Mouse (Mus musculus) cerebellum, adult 11 months (tissue): ENCODE measurements around the gene Arntl.
"Not testable (repeated sequence)": the region's sequence is repeated elsewhere in the genome, so short reads cannot be mapped to it uniquely, and the experiment has no call there.

Experiments
- DNase-seq: peaks from one replicate; pipeline ENCODE4 v3.0.0; 2022

Arntl gene

DNA sequence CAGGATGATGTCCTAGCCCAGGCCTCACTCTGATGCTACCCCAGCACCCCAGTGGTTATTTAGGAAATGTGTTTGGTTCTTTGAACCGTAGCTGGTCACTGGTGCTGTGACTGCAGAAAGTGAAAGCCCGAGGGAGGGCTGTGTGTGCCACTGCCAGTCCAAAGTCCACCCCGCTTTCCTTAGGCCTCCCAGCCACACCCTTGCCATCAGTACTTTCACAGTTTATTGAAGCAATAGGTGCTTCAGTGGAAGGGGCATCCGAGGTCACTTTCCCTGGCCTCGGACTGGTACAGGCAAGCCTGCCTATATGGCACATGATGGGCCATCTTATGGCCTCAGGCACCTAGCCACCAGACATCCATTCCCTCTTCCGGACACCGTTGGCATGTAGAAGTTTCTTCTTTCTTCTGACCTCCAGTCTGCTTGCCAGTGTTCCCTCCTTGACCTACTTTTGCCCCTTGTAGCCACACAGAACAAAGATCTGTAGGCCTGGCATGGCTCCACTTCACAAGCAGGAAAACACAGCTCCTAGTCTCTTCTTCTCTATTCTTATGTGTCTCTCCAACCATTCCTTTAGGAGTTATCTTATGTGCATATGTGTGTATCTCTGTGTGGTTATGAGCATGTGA lies 46.6 kb downstream of the Arntl start:
- DNase-seq: no peak

DNA sequence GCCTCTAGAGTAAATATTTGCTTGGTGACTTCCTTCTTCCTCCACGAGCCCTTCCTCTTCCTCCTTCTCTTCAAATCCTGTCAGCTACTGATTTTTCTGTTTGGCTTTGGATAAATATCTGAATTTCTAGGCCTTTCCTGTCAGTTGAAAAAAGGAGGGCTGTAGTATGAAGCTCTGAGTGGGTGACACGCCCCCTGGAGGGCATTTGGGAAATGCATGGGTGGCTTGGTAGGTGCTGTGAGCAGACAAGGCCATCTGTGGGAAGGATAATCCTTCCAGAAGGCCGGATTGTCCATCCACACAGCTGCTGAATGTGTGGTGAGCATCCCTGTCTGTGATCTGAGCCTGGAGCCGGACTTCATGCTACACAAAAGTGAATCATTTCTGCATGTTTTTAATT lies 48.8 kb downstream of the Arntl start:
- no peak for DNase-seq

DNA sequence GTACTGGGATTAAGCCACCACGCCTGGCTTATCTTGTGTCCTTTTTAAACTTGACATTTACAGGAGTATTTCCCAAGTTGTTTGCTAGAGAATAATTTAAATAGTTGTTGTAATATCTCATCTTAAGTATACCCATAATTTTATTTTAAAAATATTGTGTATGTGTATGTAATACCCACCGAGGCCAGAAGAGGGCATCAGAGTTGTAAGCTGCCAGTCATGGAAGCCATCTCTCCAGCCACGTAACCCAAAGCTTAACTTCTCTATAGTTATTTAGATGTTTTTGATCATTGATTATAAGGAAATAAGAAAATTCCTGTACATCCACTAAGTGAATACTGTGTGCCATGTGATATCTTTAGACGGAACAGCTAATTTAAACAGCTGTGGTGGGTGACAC lies 51.2 kb downstream of the Arntl start:
- DNase-seq: no peak

DNA sequence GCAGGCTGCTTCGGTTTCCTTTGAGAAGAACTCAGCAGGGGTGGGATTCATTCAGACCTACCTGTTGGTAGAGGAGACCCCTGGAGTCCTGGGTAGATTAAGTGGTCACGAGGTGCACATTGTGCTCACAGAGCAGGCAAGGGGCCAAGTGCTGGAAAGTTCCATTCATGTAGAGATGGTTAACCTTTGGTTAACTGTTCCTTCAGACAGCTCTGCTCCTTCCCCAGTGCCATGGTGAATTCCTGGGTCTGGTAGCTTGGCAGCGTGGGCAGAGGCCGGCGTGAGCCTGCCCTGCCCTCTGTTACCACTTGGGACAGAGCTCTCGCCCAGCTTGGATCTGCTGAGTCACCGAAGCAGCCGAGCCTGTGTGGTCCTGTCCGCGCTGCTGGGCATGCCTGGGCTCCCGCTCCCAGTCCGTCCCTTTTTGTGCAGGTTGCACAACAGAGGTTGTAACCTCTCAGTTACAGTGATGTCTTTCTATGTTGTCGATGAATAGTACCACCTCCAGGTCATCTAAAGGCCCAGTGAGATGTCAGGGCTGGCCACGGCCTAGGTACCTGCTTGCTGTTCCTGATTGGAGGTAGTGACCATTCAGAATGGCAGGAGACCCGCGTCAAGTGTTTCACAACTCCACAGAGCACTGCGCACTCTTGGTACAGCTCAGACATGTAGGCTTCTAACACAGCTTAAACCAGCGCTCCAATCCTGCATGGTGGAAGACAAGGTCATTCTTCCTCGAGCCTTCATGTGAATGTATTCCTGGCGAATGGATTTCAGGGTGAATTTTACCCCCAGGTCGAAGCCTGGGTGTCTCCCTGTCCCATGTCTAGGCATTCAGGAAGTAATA lies 53.3 kb downstream of the Arntl start:
- DNase-seq: no peak

DNA sequence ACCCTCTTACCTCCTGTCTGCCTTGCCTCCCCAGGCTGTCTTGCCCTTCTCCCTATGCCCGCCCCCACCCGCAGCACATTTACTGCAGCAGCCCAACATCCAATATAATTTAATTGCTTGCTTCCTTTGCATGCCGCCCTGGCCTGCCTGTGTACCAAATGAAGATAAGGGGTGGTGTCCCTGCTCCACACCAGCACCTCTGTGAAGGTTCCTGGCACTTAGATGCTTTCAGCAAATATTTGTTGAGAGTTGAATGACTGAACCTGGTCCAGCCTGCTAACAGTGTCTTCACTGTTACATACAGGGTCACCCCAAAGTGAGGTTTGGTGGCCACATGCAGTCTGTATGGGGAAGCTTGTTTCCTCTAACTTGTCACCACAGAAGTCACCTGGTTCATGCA lies 54.4 kb downstream of the Arntl start:
- DNase-seq: no peak

DNA sequence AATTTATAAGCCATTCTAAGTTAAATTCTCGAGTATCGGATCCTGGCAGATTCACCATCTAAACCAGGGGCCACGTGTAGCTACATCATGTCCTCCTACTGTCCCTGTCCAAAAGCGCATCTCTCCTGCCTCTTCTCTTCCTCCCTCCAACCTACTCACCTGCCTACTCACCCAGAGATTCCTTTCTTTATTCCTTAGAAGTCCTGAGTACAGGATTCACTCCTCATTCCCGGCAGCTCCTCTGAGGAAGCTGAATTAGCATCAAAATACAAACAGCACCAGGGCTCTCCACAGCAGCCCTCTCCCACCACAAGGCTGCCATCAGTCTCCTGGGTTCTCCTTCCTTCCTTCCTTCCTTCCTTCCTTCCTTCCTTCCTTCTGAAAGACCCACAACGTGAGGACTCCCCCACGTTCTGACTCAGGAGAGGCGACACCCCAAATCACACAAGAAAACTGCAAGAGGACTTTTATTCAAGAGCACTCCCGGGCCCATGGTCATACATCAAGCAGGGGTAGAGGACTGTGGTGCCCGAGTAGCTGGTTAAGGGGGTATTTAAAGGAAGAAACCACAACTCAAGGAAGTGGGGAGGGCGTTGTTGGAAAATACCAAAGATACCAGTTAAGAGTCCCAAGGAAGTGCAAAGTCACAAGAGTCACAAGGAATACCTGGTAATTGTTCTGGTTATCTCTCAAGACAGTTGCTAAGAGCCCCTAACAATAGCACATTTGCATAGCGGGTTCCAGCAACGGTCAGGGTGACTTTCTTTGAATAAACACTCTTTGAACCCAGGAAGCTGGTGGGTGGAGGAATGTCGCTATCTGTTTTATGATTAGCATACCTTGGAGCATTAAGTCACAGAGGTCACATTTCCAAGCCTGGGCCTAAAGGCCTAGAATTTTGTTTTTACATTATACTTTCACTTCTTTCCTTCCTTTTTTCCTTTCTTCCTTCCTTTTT lies 55.5 kb downstream of the Arntl start:
- not testable (repeated sequence) for DNase-seq

DNA sequence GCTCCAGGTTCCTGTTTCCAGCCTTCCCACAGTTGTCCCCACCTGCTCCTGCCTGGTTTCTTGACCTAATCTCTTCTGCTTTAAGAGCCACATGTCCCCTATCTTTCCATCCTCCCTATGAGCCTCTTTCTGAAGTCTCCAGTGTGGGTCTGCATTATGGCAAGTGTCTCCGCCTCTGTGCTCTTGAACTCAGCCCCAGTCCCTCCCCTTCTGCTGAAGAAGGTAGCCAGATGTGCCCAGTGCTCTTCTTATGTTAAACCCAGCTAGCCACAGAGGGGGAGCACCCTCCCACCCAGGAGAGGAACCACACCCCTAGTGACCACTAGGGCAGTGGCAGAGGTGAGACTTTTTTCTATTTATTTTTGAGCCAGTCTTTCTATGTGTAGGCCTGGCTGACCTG lies 56.7 kb downstream of the Arntl start:
- DNase-seq: no peak

DNA sequence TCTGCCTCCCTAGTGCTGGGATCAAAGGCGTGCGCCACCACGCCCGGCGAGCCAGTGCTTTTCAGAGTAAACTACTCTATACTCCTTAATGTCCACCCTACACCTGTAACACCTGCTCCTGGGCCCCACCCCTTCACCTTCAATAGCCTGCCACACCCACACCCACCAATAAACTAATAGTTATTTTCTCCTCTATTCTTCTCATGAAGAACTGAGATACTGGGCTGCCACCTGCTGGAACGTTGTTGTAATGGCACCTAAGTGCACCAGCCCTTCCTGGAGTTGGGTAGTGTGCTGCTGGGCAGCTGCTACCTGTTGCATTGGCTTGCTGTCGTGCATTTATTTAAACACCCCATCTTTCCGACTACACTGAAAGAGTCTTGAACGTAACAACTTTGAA lies 61.0 kb downstream of the Arntl start:
- DNase-seq: peak; percentile 70

DNA sequence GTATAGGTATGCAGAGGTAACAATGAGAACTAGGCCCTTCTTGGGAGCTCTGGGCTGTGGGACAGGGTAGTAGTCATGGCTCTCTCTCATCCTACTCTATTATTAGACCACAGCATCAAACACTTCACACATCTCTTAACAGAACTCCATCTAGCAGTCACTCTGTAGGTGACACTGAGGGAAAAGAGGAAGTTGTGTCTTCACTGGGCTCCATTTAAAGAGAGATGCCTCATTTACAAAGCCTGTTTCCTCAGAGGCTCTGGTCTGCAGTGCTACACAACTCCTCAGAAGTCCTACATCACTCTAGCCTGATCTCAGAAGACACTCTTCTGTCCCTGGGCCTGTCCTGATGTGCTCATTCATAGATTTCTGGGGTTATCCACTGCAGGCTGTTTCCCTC lies 61.8 kb downstream of the Arntl start:
- DNase-seq: no peak

DNA sequence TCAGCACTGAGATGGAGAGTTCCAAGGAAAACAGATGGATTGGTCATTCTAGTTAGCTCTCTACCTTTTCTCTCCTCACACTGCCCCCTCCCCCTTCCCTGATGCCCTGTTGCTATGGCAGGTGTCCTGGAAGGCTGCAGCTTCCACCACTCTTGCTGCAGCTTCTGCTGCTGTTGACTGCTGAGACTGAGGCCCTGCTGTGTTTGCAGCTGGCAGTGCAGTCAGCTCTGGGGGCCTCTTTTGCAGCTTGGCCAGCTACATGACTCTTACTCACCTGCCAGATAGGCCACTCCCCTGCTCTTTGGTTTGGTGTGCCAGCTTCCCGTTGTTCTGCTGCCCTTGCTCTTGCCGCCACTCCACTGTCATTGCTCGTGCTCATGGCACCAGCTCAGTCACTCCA lies 62.7 kb downstream of the Arntl start:
- DNase-seq: peak; percentile 56

DNA sequence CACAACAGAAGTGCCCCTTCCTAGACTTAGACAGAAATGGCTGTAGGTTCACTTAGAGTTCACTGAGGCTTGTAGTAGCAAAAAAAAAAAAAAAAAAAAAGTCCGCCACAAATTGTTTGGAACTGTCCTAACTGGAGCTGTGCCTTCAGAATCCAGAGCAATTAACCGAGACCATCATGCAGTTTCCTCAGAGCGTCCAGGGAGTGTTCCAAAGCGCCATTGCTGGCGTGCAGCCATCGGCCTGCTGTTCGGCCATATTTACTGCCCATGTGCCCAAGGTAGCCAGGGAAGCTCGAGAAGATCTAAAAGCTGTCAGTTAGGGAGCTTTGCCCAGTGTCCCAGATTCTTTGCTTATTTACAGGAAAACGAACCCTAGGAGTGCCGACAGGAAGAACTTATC lies 63.3 kb downstream of the Arntl start:
- peak; percentile 94 for DNase-seq

DNA sequence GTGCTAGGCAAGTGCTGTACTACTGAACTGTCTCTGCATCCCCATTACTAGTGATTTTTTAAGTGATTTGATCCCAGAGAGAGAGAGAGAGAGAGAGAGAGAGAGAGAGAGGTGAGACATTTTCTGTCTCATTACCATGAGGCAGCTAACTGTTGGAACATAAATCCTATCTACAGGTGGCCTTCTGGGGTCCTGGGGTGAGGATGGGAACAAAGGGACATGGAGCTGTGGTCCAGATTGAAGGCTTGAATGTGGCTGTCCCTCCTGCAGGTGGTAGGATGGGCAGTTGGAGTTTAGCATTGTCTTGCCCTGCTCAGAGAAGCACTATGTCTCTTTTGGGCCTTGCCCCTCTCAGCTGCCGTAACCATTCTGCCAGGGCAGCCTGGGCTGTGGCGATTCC lies 63.7 kb downstream of the Arntl start:
- no peak for DNase-seq

DNA sequence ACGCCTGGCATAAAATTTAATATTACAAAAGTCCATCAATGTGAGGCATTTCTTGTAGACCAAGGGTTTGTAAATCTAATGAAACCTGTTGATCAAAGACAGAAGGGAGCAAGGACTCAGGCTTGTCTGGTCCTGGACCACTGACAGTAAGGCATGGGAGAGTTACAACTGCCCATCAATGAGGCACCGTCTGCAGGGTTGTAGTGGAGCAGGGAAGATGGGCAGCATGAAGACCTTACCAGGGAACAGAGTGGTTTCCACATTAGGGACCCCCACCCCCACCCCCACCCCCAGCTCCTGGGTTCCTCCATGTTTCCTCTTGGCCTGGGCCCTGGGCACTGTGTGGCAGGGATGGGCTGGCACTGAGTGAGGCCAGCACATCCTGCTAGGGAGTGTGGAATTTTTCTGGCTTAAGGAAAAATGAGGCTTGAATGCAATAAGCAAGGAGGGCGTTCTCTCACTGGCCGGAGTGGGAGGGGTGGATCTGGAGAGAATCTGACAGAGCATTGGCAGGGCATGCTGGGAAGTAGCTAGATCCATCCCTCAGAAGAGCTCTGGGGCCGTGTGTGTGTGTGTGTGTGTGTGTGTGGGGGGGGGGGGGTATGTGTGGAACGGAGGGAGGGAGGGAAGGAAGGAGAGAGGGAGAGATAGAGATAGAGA lies 65.2 kb downstream of the Arntl start:
- DNase-seq: no peak

DNA sequence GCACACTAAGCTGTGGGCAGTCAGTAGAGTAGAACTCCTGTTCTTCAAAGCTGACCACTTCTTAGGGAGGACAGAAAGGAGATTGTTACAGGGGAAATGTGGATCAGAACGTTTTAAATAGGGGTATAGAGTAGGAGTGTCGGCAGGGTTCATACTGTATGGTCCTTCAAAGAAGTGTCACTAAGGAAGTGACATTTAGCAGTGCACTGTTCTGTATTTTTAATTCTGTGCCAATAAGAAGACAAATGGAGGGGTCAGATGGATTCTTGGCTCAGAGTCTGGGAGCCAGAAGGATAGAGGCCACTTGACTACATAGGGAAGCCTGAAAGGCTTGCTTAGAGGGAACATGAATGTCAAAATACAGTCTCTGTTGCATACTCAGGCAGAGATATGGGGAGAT lies 70.0 kb downstream of the Arntl start:
- no peak for DNase-seq

DNA sequence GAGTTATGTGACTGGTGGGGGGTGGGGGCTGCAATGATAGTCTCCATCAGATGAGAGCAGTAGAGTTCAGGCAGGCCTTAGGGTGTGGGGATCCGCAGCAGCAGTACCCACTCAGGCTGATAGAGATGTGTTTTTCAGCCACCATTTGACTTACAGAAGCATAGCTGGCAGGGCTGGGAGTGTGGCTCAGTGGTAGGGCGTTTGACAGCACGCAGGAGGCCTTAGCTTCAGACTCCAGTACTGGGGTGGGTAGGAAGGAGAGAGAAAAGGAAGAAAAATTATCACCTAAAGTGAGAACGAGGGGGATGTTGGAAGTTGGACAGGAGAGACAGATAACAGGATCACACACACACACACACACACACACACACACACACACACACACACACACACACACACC lies 71.2 kb downstream of the Arntl start:
- no peak for DNase-seq

DNA sequence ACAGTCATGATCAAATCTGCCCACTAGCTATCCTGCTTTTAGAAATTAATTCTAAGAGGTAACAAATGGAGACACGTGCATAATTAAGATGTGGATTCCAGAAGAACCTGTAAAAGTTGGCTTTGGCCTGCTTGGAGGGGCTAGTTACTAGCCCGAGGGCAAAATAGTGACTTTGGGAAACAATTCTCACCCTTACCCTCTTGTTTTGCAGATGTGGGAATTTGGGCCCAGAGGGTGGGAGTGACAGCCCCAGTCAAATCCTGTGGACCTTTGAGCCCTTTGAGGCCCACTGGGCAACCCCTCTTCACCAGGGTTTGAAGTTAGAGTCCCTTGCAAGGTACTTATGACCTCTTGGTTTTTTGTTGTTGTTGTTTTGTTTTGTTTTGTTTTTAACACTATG lies 72.0 kb downstream of the Arntl start:
- DNase-seq: no peak

DNA sequence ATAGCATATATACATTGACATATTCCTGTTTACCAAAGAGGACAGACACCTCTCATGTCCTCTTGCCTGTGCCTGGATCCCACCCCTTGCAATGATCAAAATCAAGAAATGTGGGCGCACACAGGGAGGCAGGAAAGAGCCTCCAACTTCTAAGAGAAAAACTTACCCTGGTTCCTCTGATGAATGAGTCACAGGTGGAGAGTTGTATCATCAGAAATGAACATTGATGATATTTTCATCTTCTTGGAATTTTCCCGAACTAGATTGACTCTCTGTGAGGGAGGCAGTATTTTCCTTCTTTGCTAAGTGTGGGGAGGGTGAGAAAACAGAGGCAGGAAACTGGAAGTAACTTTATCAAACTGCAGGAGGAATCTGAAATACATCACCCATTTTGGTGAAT lies 78.1 kb downstream of the Arntl start:
- DNase-seq: no peak

DNA sequence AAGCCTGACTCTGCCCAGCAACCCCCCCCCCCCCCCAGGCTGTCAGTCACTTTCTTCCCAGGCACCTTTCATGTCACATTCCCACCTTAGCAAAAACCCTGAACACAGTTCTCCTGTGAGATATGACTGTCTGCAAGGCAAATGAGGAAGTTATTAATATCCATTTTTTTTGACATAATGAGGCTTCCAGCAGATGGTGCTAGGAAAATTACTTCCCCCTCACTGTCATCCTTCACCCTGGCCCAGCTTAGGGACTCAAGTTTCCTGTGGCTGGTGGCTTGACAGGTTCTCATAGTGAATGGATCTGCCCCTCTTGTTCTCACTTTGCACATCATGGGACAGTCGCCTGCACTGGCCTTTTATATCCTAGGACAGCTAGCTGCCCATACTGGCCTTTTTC lies 81.9 kb downstream of the Arntl start:
- no peak for DNase-seq

DNA sequence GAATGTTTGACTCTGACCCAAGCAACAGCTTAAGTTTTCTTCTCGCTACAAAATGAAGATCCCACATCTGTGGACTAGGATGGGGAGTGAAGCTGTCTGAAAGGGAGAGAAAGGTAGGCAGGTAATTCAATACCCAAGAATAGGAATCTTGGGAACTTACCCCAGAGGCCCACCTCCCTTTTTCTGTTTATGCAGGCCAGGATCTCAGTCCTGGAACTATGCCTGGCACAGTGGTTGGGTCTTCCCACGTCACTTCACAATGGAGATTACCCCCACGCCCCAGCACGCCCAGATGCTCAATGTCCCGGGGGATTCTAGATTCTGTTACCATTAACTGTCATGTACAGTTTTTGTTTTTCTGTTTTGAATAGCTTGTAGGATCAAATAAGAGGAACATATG lies 84.5 kb downstream of the Arntl start:
- DNase-seq: no peak

DNA sequence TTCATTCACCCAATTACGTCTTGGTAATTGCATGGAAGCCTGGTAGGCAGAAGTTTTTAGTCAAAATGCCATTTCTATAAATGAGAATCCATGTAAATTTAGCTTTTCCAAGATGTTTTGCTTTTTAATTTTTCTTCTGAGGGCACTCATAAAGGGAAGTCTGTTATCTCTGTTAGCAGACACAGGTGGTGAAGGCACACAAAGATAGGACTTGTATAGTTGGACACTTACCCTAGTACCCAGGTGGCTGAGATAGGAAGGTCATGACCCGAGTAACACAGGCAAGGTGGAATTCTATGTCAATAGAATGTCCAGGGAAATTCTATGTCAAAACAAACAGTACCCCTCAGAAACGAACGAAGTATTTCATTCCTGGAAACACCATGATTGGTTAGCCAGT lies 84.9 kb downstream of the Arntl start:
- DNase-seq: no peak

DNA sequence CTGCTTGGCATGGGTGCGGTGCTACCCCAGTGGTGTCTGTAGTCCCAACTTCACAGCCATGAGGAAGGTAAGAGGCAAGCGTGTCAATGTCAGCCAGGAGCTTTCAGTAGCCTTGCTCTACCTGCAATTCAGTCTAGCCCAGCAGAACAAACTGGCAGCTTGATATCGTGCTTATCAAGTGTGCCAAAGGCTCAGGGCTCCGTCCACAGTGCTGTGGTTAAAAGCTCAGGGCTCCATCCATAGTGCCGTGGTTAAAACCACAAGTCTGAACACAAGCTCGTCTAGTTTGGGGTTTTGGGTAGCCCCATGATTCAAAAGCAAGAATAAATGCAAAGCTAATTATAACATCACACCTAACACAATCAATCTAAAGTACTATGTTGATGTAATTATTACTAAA lies 87.3 kb downstream of the Arntl start:
- DNase-seq: no peak

DNA sequence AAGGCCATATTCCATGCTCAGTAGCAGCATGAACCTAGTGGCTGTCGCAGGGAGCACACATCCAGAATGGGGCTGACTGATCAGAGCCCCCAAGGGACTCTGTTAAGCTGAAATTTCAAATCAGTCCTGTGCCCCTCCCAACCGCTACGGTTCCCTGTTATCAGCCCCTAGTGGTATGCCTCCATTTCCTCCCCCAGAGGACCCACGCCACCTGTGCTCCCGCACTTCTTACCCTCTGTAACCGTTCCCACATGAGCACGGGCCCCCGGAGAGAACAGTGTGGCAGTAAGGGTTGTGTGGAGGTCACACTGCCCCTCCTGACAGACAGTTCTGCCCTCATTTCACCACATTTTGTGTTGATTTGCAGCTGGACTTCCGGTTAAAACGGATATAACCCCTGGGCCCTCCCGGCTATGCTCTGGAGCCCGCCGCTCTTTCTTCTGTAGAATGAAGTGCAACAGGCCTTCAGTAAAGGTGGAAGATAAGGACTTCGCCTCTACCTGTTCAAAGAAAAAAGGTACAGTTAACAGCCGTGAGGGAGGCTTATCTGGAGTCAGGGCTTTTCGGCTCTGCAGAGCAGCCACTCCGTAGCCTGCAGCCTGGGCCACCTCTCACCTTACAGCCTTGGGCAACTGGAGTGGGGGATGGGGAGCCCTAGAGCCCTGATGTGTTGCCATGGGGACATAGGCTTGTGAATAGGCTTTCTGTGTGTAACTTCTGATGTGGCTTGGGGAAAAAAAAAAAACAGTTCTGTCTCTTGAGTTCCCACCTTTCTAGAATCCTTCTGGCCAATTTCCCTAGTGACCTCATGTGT lies 88.0 kb downstream of the Arntl start:
- no peak for DNase-seq
